Mouse (Mus musculus) MEL (cell line): ENCODE data around the gene Gramd4.
"Not testable (repeated sequence)": the region's sequence is repeated elsewhere in the genome, so short reads cannot be mapped to it uniquely, and the experiment has no call there.

Experiments used
- CHD2 ChIP-seq: IDR thresholded peaks from 2 replicates; pipeline ENCODE4 v1.6.1; 2011; ENCODE audit warnings: low read length, improper control_type of control experiment
- CTCF ChIP-seq, 3 experiments: IDR thresholded peaks in 2 of 3; conservative IDR thresholded peaks in 1 of 3; 2 replicates each; pipeline ENCODE4 v1.5.1; 2011 to 2012; ENCODE audit warnings: low read length in 3 of 3, low read depth in 2 of 3, mild to moderate bottlenecking in 2 of 3, improper control_type of control experiment in 1 of 3, inconsistent platforms in 1 of 3, mixed read lengths in 1 of 3, moderate library complexity in 1 of 3; ENCODE audit not compliant: control insufficient read depth in 1 of 3, insufficient read depth in 1 of 3, poor library complexity in 1 of 3, severe bottlenecking in 1 of 3
- E2F4 ChIP-seq: IDR thresholded peaks from 2 replicates; pipeline ENCODE4 v1.6.1; 2011; ENCODE audit warnings: low read depth, low read length, improper control_type of control experiment, borderline replicate concordance

DNA sequence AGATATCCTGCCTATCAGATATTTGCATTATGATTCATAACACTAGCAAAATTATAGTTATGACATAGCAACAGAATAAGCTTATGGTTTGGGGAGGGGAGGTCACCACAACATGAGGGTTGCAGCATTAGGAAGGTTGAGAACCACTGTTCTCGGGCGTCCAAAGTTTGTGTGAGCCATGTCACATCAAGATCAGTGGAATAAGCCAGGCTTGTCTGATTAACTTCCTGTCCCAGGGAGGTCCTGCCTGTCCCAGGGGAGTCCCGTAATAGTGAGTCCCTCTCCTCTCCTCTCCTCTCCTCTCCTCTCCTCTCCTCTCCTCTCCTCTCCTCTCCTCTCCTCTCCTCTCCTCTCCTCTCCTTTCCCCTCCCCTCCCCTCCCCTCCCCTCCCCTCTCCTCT is 2.6 kb upstream of the Gramd4 start:
- not testable (repeated sequence) for TF ChIP-seq CHD2; CTCF (IDR thresholded peaks at IDR 0.05 in 2 of 3, conservative IDR thresholded peaks at IDR 0.05 in 1 of 3; ENCODE audit: control insufficient read depth in 1 of 3, insufficient read depth in 1 of 3, low read depth in 2 of 3, low read length in 3 of 3, poor library complexity in 1 of 3, severe bottlenecking in 1 of 3); E2F4
